Mouse (Mus musculus): ENCODE data around the gene Tas1r3. TPM values are rescaled to one million over a fixed set of nuclear protein-coding genes. Genes with fewer than 3 reads are reported as not detected.

Tas1r3 gene
- polyA plus RNA-seq, 1 experiment from 2014 or later: 0.45 TPM

DNA sequence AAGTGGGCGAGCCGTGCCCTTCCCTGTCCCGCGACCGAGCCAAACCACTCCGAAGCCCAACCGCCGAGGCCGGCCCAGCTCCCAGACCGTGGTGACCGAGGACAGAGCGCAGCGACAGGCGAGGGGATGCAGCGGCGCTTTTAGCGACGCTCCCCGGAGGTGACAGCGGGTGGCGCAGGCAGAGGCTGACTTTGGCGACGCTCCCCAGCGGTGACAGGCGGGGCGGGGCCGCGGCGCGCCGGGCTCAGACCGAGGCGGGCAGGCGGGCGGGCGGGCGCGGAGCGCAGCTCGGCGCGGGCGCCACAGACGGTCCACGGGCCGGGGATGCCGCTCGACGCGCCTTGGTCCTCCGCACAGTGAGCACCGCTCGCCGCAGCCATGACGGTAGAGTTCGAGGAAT lies 28.9 kb upstream of the Tas1r3 start:
- peak; percentile 91 for DNase-seq (ENCODE audit: low spot score)
- H3K9me3 ChIP-seq (ENCODE audit: control insufficient read depth, low read length): no peaks in the 10 kb centered on the region
- H3K4me1 ChIP-seq (replicated peaks; ENCODE audit: control insufficient read depth, insufficient read depth, low read length): peaks cover 17% of the 10 kb centered on the region; the same call in 1 of the 2 replicates
- peaks cover 3% of the 10 kb centered on the region for H3K36me3 ChIP-seq (ENCODE audit: control insufficient read depth, insufficient read depth, low read length)
- H3K4me2 ChIP-seq (ENCODE audit: low read depth, low read length, severe bottlenecking): peak overlapping the region; percentile 98
- peak; percentile 91 for ATAC-seq (replicated peaks; ENCODE audit: low FRiP score)
- H3K4me3 ChIP-seq (ENCODE audit: low read depth, low read length): peak overlapping the region; percentile 90
- H3K27ac ChIP-seq (ENCODE audit: low read depth, low read length): peak overlapping the region; percentile 96
- H3K9ac ChIP-seq (ENCODE audit: low read length): peak overlapping the region; percentile 88
- WGBS: under 1% methylated on average over 47 of the region's 56 CpGs
- H3K27me3 ChIP-seq (ENCODE audit: control insufficient read depth, insufficient read depth, low read length): no peaks in the 10 kb centered on the region

DNA sequence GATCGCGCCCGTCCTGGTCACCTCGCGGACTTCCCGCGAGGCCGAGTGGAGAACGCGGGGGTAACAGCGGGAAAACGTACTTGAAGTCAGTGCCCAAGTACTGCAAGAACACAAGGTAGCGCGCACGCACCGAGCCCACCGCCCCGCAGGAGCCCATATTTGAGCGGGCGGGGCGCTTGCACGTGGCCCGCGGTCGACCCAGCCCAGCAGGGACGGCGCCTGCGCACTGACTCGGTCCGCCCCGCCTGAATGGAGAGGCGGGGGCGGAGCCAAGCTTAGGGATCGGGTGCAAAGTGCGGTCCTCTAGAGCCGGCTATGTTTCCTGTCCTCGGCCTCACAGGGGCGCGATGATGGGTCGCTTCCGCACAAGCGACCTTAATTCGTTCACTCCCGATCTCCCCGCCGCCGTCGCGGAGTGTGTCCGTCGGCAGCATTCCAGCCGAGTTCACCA lies 28.4 kb upstream of the Tas1r3 start, which contains the start of the genes Pusl1 and Acap3:
Gene Pusl1, minus strand, starts transcription at position 231 of the 451 bp plus-strand sequence.
Gene Acap3, plus strand, starts transcription at position 272 of the 451 bp plus-strand sequence.
- Histone ChIP-seq H3K4me3 (ENCODE audit: low read depth, low read length) (peak within 1 kb of the TSS; percentile 90), H3K27me3 (ENCODE audit: control insufficient read depth, insufficient read depth, low read length) (no peaks in the 10 kb centered on the region), H3K9me3 (ENCODE audit: control insufficient read depth, low read length) (no peaks in the 10 kb centered on the region), H3K36me3 (ENCODE audit: control insufficient read depth, insufficient read depth, low read length) (peaks cover 3% of the 10 kb centered on the region), H3K9ac (ENCODE audit: low read length) (peak within 1 kb of the TSS; percentile 88), H3K27ac (ENCODE audit: low read depth, low read length) (peak within 1 kb of the TSS; percentile 96), H3K4me2 (ENCODE audit: low read depth, low read length, severe bottlenecking) (peak within 1 kb of the TSS; percentile 98), H3K4me1 (replicated peaks; ENCODE audit: control insufficient read depth, insufficient read depth, low read length) (peaks cover 17% of the 10 kb centered on the region; the same call in 1 of the 2 replicates)
- ATAC-seq (replicated peaks; ENCODE audit: low FRiP score): peak; percentile 87
- WGBS: under 1% methylated on average over 52 of the region's 52 CpGs
- DNase-seq (ENCODE audit: low spot score): peak; percentile 98

DNA sequence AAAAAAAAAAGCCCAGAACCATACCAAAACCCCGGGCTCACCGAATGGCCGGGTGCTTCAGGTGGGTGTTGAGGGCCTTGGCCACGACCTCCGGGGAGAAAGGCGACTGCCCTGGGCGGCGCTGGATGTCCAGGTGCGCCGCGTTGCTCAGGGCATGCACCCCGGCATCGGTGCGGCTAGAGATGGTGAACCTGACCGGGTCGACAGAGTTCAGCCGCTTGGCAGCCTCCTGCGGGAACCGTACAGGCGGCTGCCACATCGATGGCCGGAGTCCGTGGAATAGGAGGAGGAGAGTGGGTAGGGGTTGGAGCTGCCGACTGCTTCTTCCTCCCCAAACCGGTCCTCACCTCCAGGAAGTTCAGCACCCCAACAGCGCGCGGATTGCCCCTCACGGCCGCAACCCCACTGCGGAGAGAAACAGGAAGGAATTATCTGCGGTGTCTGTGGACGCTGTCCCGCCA lies 27.9 kb upstream of the Tas1r3 start:
- no peak for DNase-seq (ENCODE audit: low spot score)
- peaks cover 4% of the 10 kb centered on the region for H3K36me3 ChIP-seq (ENCODE audit: control insufficient read depth, insufficient read depth, low read length)
- no peak for ATAC-seq (replicated peaks; ENCODE audit: low FRiP score)
- H3K4me1 ChIP-seq (replicated peaks; ENCODE audit: control insufficient read depth, insufficient read depth, low read length): peaks cover 17% of the 10 kb centered on the region; the same call in 1 of the 2 replicates
- H3K27me3 ChIP-seq (ENCODE audit: control insufficient read depth, insufficient read depth, low read length): no peaks in the 10 kb centered on the region
- peak overlapping the region; percentile 90 for H3K4me3 ChIP-seq (ENCODE audit: low read depth, low read length)
- 0% methylated on average over 34 of the region's 34 CpGs for WGBS
- H3K4me2 ChIP-seq (ENCODE audit: low read depth, low read length, severe bottlenecking): peak overlapping the region; percentile 98
- H3K9me3 ChIP-seq (ENCODE audit: control insufficient read depth, low read length): no peaks in the 10 kb centered on the region
- no peak overlapping the region for H3K27ac ChIP-seq (ENCODE audit: low read depth, low read length)
- peak overlapping the region; percentile 88 for H3K9ac ChIP-seq (ENCODE audit: low read length)

DNA sequence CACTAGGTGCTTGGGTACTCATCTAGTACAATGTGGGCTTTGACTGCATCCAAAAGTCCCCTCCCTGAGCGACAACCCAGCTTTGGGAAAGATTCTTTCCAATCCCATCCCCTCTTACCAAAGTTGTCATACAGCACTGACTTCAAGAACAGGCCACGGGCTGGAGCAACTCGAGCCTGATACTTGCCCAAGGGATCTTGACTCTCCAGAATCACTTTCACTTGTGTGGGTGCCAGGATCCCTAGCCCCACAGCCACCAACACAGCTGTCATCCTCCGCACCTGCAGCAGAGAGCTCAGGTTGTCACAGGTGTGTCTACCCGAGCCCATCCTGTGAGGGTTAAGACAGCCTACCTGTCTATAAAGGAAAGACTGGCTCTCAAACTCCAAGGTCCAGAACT lies 26.2 kb upstream of the Tas1r3 start:
- no peak for DNase-seq (ENCODE audit: low spot score)
- Histone ChIP-seq H3K4me1 (replicated peaks; ENCODE audit: control insufficient read depth, insufficient read depth, low read length) (peaks cover 14% of the 10 kb centered on the region; the same call in 1 of the 2 replicates), H3K27me3 (ENCODE audit: control insufficient read depth, insufficient read depth, low read length) (no peaks in the 10 kb centered on the region), H3K9me3 (ENCODE audit: control insufficient read depth, low read length) (no peaks in the 10 kb centered on the region), H3K9ac (ENCODE audit: low read length) (no peak overlapping the region; the same call in 1 of the 2 replicates), H3K4me3 (ENCODE audit: low read depth, low read length) (no peak overlapping the region), H3K36me3 (ENCODE audit: control insufficient read depth, insufficient read depth, low read length) (peaks cover 11% of the 10 kb centered on the region), H3K27ac (ENCODE audit: low read depth, low read length) (no peak overlapping the region), H3K4me2 (ENCODE audit: low read depth, low read length, severe bottlenecking) (no peak overlapping the region)
- WGBS: 85% methylated on average over 5 of the region's 5 CpGs
- no peak for ATAC-seq (replicated peaks; ENCODE audit: low FRiP score)

DNA sequence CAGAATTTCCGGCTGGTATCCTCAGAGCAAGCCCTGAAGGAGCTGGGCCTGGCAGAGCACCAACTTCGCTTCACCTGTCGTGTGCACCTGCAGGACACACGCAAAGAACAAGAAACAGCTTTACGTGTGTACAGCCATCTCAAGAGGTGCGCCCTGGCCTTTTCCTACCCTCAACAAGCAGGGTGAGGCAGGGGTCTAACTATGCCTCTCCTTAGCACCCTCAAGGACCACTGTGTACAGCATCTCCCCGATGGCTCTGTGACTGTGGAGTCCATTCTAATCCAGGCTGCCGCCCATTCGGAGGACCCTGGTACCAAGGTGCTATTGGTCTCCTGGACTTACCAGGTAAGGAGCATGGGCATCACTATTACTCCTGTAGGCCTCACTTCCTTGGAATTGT lies 25.0 kb upstream of the Tas1r3 start:
- no peak overlapping the region for H3K9ac ChIP-seq (ENCODE audit: low read length)
- 95% methylated on average over 9 of the region's 9 CpGs for WGBS
- DNase-seq (ENCODE audit: low spot score) (no peak), ATAC-seq (replicated peaks; ENCODE audit: low FRiP score) (no peak)
- H3K36me3 ChIP-seq (ENCODE audit: control insufficient read depth, insufficient read depth, low read length): peaks cover 11% of the 10 kb centered on the region
- no peaks in the 10 kb centered on the region for H3K9me3 ChIP-seq (ENCODE audit: control insufficient read depth, low read length)
- H3K4me3 ChIP-seq (ENCODE audit: low read depth, low read length): no peak overlapping the region
- H3K27ac ChIP-seq (ENCODE audit: low read depth, low read length): no peak overlapping the region
- H3K27me3 ChIP-seq (ENCODE audit: control insufficient read depth, insufficient read depth, low read length): no peaks in the 10 kb centered on the region
- peaks cover 7% of the 10 kb centered on the region; the same call in 1 of the 2 replicates for H3K4me1 ChIP-seq (replicated peaks; ENCODE audit: control insufficient read depth, insufficient read depth, low read length)
- no peak overlapping the region for H3K4me2 ChIP-seq (ENCODE audit: low read depth, low read length, severe bottlenecking)

DNA sequence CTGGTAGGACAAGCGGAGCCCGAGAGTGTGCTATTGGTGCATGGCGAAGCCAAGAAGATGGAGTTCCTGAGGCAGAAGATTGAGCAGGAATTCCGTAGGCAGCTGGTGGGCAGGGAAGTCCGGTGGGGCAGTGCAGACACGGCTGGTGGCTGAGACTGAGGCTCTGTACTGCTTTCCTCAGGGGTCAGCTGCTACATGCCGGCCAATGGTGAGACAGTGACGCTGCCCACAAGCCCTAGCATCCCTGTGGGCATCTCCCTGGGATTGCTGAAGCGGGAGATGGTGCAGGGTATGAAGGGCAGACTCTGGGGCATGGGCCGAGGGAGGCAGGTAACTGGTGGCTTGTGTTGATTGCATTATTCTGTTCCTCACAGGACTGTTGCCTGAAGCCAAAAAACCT lies 24.5 kb upstream of the Tas1r3 start:
- H3K4me3 ChIP-seq (ENCODE audit: low read depth, low read length): no peak overlapping the region
- peaks cover 6% of the 10 kb centered on the region; the same call in 1 of the 2 replicates for H3K4me1 ChIP-seq (replicated peaks; ENCODE audit: control insufficient read depth, insufficient read depth, low read length)
- no peak overlapping the region for H3K27ac ChIP-seq (ENCODE audit: low read depth, low read length)
- DNase-seq (ENCODE audit: low spot score) (no peak), ATAC-seq (replicated peaks; ENCODE audit: low FRiP score) (no peak)
- H3K9me3 ChIP-seq (ENCODE audit: control insufficient read depth, low read length): no peaks in the 10 kb centered on the region
- H3K36me3 ChIP-seq (ENCODE audit: control insufficient read depth, insufficient read depth, low read length): peaks cover 11% of the 10 kb centered on the region
- no peak overlapping the region for H3K9ac ChIP-seq (ENCODE audit: low read length)
- H3K4me2 ChIP-seq (ENCODE audit: low read depth, low read length, severe bottlenecking): no peak overlapping the region
- 85% methylated on average over 10 of the region's 10 CpGs for WGBS
- H3K27me3 ChIP-seq (ENCODE audit: control insufficient read depth, insufficient read depth, low read length): no peaks in the 10 kb centered on the region

DNA sequence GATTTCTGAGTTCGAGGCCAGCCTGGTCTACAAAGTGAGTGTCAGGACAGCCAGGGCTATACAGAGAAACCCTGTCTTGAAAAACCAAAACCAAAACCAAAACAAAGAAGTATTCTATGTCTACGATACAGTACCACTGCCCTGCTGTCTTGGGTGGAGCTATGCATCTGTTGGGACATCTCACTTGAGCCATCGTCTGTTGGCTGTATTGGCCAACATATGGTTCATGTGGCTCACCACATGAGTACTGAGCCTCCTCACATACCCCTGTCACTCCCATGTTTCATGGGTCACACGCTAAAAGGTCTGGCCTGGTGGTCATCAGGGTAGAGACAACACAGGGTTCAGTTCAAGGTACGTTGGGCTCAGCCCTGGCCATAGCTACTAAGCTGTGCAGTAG lies 23.2 kb upstream of the Tas1r3 start:
- DNase-seq (ENCODE audit: low spot score) (no peak), ATAC-seq (replicated peaks; ENCODE audit: low FRiP score) (no peak)
- H3K27me3 ChIP-seq (ENCODE audit: control insufficient read depth, insufficient read depth, low read length): no peaks in the 10 kb centered on the region
- H3K36me3 ChIP-seq (ENCODE audit: control insufficient read depth, insufficient read depth, low read length): peaks cover 11% of the 10 kb centered on the region
- H3K4me2 ChIP-seq (ENCODE audit: low read depth, low read length, severe bottlenecking): no peak overlapping the region
- no peaks in the 10 kb centered on the region for H3K9me3 ChIP-seq (ENCODE audit: control insufficient read depth, low read length)
- peaks cover 6% of the 10 kb centered on the region; the same call in 1 of the 2 replicates for H3K4me1 ChIP-seq (replicated peaks; ENCODE audit: control insufficient read depth, insufficient read depth, low read length)
- WGBS: 95% methylated on average over 5 of the region's 5 CpGs
- no peak overlapping the region for H3K9ac ChIP-seq (ENCODE audit: low read length)
- H3K4me3 ChIP-seq (ENCODE audit: low read depth, low read length): no peak overlapping the region
- no peak overlapping the region for H3K27ac ChIP-seq (ENCODE audit: low read depth, low read length)

DNA sequence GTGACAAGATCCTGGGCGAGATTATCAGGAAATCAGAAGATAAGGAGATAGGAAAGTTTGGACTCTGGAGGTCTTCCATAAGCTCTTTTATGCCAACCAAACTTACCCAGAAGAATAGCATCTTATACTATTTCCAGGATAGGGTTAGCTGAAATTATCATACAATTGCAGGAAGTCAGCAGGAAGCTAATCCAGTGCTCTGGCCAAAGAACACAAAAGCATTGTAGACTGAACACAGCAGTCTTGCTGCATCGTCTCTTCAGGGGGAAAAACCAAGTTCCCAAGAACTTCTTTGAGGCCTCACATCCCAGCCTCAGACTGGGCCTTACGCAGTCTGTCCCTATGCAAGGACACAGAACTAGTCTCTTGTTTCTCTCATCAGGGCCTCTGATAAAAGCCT lies 20.4 kb upstream of the Tas1r3 start:
- Histone ChIP-seq H3K27ac (ENCODE audit: low read depth, low read length) (no peak overlapping the region), H3K27me3 (ENCODE audit: control insufficient read depth, insufficient read depth, low read length) (no peaks in the 10 kb centered on the region), H3K4me1 (replicated peaks; ENCODE audit: control insufficient read depth, insufficient read depth, low read length) (no peaks in the 10 kb centered on the region), H3K4me3 (ENCODE audit: low read depth, low read length) (no peak overlapping the region), H3K9ac (ENCODE audit: low read length) (no peak overlapping the region), H3K4me2 (ENCODE audit: low read depth, low read length, severe bottlenecking) (no peak overlapping the region), H3K36me3 (ENCODE audit: control insufficient read depth, insufficient read depth, low read length) (peaks cover 11% of the 10 kb centered on the region), H3K9me3 (ENCODE audit: control insufficient read depth, low read length) (no peaks in the 10 kb centered on the region)
- DNase-seq (ENCODE audit: low spot score) (no peak), ATAC-seq (replicated peaks; ENCODE audit: low FRiP score) (no peak)
- 83% methylated on average over 3 of the region's 3 CpGs for WGBS

DNA sequence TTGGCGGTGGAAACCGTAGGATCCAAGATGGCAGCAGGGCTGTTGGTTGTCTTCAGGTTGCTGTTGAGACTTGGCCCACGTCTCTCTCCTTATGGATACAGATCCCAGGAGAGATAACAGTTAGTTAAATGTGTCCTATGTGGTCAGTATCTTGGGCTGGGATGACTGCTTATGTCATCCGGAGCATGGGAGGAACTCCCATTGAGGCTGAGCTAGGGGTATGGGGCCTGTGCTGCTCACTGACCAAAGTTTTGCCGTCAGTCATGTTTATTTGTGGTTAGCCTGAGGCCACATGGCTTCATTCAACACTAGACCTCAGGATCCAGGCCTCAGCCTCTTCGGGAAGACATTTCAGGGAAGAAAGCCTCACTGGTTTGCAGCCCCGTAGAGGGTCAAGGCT lies 8.2 kb upstream of the Tas1r3 start:
- Histone ChIP-seq H3K36me3 (ENCODE audit: control insufficient read depth, insufficient read depth, low read length) (no peaks in the 10 kb centered on the region; the same call in 1 of the 2 replicates), H3K4me2 (ENCODE audit: low read depth, low read length, severe bottlenecking) (no peak overlapping the region), H3K4me1 (replicated peaks; ENCODE audit: control insufficient read depth, insufficient read depth, low read length) (peaks cover 6% of the 10 kb centered on the region; the same call in 1 of the 2 replicates), H3K9me3 (ENCODE audit: control insufficient read depth, low read length) (no peaks in the 10 kb centered on the region), H3K9ac (ENCODE audit: low read length) (no peak overlapping the region), H3K27me3 (ENCODE audit: control insufficient read depth, insufficient read depth, low read length) (no peaks in the 10 kb centered on the region), H3K4me3 (ENCODE audit: low read depth, low read length) (no peak overlapping the region), H3K27ac (ENCODE audit: low read depth, low read length) (no peak overlapping the region)
- WGBS: 93% methylated on average over 7 of the region's 7 CpGs
- ATAC-seq (replicated peaks; ENCODE audit: low FRiP score) (no peak), DNase-seq (ENCODE audit: low spot score) (no peak)

Measured in forebrain, embryonic 11.5 days (tissue).